Mouse (Mus musculus): ENCODE measurements around the gene Nhej1. TPM values are rescaled to one million over a fixed set of nuclear protein-coding genes. Genes with fewer than 3 reads are reported as not detected.

The Nhej1 gene
- polyA plus RNA-seq, 1 experiment from 2014 or later, result 6.0 TPM

- Histone ChIP-seq H3K9me3 (replicated peaks) (no peaks in the 10 kb centered on the region), H3K36me3 (no peaks in the 10 kb centered on the region), H3K4me1 (0 out of 2 replicates have a peak, but pooled peaks cover under 1% of the 10 kb centered on the region), H3K9ac (replicated peaks) (no peak overlapping the region), H3K27me3 (replicated peaks) (0 out of 2 replicates have a peak, but pooled peaks cover 8% of the 10 kb centered on the region), H3K4me3 (replicated peaks) (no peak overlapping the region), H3K4me2 (no peak overlapping the region), H3K27ac (replicated peaks) (no peak overlapping the region)
- no peak for ATAC-seq (ENCODE audit: low FRiP score)
Measured at GRCm38 (mm10) chr1:75010817-75011216, 114.2 kb downstream of the Nhej1 start.

DNA sequence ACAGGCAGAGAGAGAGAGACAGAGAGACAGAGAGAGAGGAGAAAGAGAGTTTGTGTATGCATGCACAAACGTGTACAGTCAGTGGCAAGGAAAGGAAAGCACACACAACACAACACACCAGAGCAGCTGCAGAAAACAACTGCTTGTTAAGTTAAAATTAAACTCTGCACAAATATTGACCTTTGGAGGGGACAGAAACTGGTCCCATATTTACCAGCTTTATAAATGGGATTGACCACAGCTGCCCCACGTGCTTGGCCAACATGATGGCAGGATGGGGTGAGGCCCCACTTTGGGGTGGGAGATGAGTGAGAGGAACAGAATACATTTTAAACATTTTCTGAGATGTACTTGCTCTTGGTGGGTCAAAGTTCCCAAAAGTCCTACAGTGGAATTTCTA, 114.8 kb downstream of the Nhej1 start:
- 81% methylated on average over 2 of the region's 2 CpGs for WGBS

GRCm38 (mm10) chr1:75006016-75006415, 119.0 kb downstream of the Nhej1 start:
- Histone ChIP-seq H3K4me1 (no peaks in the 10 kb centered on the region), H3K9ac (replicated peaks) (no peak overlapping the region), H3K9me3 (replicated peaks) (no peaks in the 10 kb centered on the region), H3K4me3 (replicated peaks) (no peak overlapping the region), H3K4me2 (no peak overlapping the region), H3K27ac (replicated peaks) (no peak overlapping the region), H3K36me3 (no peaks in the 10 kb centered on the region), H3K27me3 (replicated peaks) (0 out of 2 replicates have a peak, but pooled peaks cover 2% of the 10 kb centered on the region)
- WGBS, result 59% methylated on average over 4 of the region's 4 CpGs
- no peak for ATAC-seq (ENCODE audit: low FRiP score)

More for the DNA sequence above, 114.8 kb downstream of the Nhej1 start:
- Histone ChIP-seq H3K27me3 (replicated peaks) (0 out of 2 replicates have a peak, but pooled peaks cover 4% of the 10 kb centered on the region), H3K9me3 (replicated peaks) (no peaks in the 10 kb centered on the region), H3K27ac (replicated peaks) (no peak overlapping the region), H3K4me2 (no peak overlapping the region), H3K4me1 (no peaks in the 10 kb centered on the region), H3K9ac (replicated peaks) (no peak overlapping the region), H3K36me3 (no peaks in the 10 kb centered on the region), H3K4me3 (replicated peaks) (no peak overlapping the region)
- no peak for ATAC-seq (ENCODE audit: low FRiP score)

GRCm38 (mm10) chr1:75001183-75001582, 123.8 kb downstream of the Nhej1 start:
- H3K4me3 ChIP-seq (replicated peaks), result no peak overlapping the region
- H3K4me1 ChIP-seq, result no peaks in the 10 kb centered on the region
- 0 out of 2 replicates have a peak, but pooled peaks cover 2% of the 10 kb centered on the region for H3K27me3 ChIP-seq (replicated peaks)
- no peaks in the 10 kb centered on the region for H3K36me3 ChIP-seq
- H3K9me3 ChIP-seq (replicated peaks), result no peaks in the 10 kb centered on the region
- no peak overlapping the region for H3K27ac ChIP-seq (replicated peaks)
- H3K4me2 ChIP-seq, result no peak overlapping the region
- no peak overlapping the region for H3K9ac ChIP-seq (replicated peaks)
- no peak for ATAC-seq (ENCODE audit: low FRiP score)
- 59% methylated on average over 6 of the region's 6 CpGs for WGBS

- 0% methylated on average over 1 of the region's 1 CpGs for WGBS
- H3K36me3 ChIP-seq, result no peaks in the 10 kb centered on the region
- no peak for ATAC-seq (ENCODE audit: low FRiP score)
- H3K9me3 ChIP-seq (replicated peaks), result no peaks in the 10 kb centered on the region
- no peak overlapping the region for H3K9ac ChIP-seq (replicated peaks)
- H3K4me2 ChIP-seq, result no peak overlapping the region
- H3K4me1 ChIP-seq, result no peaks in the 10 kb centered on the region
- no peaks in the 10 kb centered on the region for H3K27me3 ChIP-seq (replicated peaks)
- no peak overlapping the region for H3K4me3 ChIP-seq (replicated peaks)
- no peak overlapping the region for H3K27ac ChIP-seq (replicated peaks)
Measured at GRCm38 (mm10) chr1:75000496-75000895, 124.5 kb downstream of the Nhej1 start.

DNA sequence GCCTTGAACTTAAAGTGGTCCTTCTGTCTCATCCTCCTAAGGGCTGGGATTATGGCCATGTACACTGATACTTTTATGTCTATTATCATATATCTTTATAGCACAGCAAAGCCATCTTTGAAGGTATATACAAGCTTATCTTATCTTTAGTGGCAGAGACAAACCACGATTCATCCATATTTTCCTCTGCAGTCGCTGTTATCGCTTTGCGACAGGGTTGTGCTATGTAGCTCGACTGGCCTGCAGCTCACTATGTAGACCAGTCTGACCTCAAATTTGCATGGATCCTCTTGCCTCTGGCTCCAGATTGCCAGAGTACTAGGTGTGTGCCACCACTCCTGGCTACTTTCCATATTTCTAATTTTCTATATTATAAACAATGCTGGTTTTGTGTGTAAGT, 125.8 kb downstream of the Nhej1 start:
- no peak overlapping the region for H3K9ac ChIP-seq (replicated peaks)
- H3K27me3 ChIP-seq (replicated peaks), result no peaks in the 10 kb centered on the region
- H3K4me1 ChIP-seq, result no peaks in the 10 kb centered on the region
- WGBS, result 89% methylated on average over 5 of the region's 5 CpGs
- no peak overlapping the region for H3K4me3 ChIP-seq (replicated peaks)
- no peak for ATAC-seq (ENCODE audit: low FRiP score)
- H3K4me2 ChIP-seq, result no peak overlapping the region
- no peak overlapping the region for H3K27ac ChIP-seq (replicated peaks)
- H3K36me3 ChIP-seq, result no peaks in the 10 kb centered on the region
- no peaks in the 10 kb centered on the region for H3K9me3 ChIP-seq (replicated peaks)

- no peak overlapping the region for H3K9ac ChIP-seq (replicated peaks)
- H3K9me3 ChIP-seq (replicated peaks), result no peaks in the 10 kb centered on the region
- H3K36me3 ChIP-seq, result no peaks in the 10 kb centered on the region
- no peak overlapping the region for H3K4me3 ChIP-seq (replicated peaks)
- WGBS, result 80% methylated on average over 2 of the region's 2 CpGs
- no peaks in the 10 kb centered on the region for H3K27me3 ChIP-seq (replicated peaks)
- no peak overlapping the region for H3K4me2 ChIP-seq
- H3K27ac ChIP-seq (replicated peaks), result no peak overlapping the region
- no peak for ATAC-seq (ENCODE audit: low FRiP score)
- no peaks in the 10 kb centered on the region for H3K4me1 ChIP-seq
Measured at GRCm38 (mm10) chr1:74997231-74997630, 127.8 kb downstream of the Nhej1 start.

DNA sequence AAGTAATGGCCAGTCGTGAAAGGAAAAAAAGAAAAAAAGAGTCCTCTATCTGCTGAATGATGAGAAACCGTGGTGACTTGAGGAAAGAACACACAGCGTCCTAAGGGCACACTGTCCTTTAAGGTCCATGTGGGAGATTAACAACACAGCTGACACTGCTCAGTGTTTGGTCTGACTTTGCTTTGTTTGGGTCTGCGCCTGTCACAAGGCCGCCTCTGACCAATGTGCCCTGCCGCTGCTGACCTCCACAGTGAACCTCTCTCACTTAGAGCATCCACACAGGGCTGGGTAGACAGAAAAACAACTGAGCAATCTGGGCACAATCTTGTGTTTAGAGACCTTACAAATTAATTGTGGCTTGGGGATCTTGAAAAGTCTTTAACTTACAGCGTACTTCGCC, 148.0 kb downstream of the Nhej1 start:
- no peaks in the 10 kb centered on the region for H3K36me3 ChIP-seq

GRCm38 (mm10) chr1:74975936-74976335, 149.1 kb downstream of the Nhej1 start:
- H3K9ac ChIP-seq (replicated peaks), result no peak overlapping the region
- H3K36me3 ChIP-seq, result no peaks in the 10 kb centered on the region
- no peaks in the 10 kb centered on the region for H3K9me3 ChIP-seq (replicated peaks)
- no peak for ATAC-seq (ENCODE audit: low FRiP score)
- H3K27me3 ChIP-seq (replicated peaks), result no peaks in the 10 kb centered on the region
- H3K4me3 ChIP-seq (replicated peaks), result no peak overlapping the region
- H3K4me1 ChIP-seq, result peaks cover 7% of the 10 kb centered on the region
- WGBS, result 84% methylated on average over 1 of the region's 1 CpGs
- no peak overlapping the region for H3K27ac ChIP-seq (replicated peaks)
- H3K4me2 ChIP-seq, result no peak overlapping the region

More for the DNA sequence above, 148.0 kb downstream of the Nhej1 start:
- H3K27ac ChIP-seq (replicated peaks), result no peak overlapping the region
- H3K4me2 ChIP-seq, result no peak overlapping the region
- H3K27me3 ChIP-seq (replicated peaks), result no peaks in the 10 kb centered on the region
- no peak for ATAC-seq (ENCODE audit: low FRiP score)
- H3K9me3 ChIP-seq (replicated peaks), result no peaks in the 10 kb centered on the region
- peaks cover 7% of the 10 kb centered on the region for H3K4me1 ChIP-seq
- no peak overlapping the region for H3K4me3 ChIP-seq (replicated peaks)
- WGBS, result 75% methylated on average over 8 of the region's 8 CpGs
- no peak overlapping the region for H3K9ac ChIP-seq (replicated peaks)

DNA sequence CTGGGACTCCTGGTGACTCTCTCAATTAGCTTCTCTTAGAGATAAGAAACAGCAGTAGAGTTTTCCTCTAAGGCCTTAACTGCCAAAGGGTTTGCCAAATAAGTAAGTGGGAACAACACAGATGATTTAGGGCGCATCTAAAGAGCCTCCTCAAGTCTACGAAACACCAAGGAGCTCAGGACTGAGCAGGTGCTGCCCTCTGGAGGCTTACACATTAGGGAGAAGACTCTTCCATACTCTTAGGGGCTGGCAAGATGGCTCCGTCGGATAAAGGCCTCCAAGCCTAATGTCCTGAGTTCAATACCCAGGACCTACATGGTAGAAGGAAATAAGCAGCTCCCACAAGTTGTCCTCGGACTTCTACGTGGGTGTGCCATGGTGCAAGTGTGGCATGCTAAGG, 151.4 kb downstream of the Nhej1 start:
- peaks cover 4% of the 10 kb centered on the region for H3K4me1 ChIP-seq
- no peak overlapping the region for H3K9ac ChIP-seq (replicated peaks)
- no peaks in the 10 kb centered on the region for H3K36me3 ChIP-seq
- ATAC-seq (ENCODE audit: low FRiP score), result no peak
- no peaks in the 10 kb centered on the region for H3K9me3 ChIP-seq (replicated peaks)
- no peak overlapping the region for H3K4me2 ChIP-seq
- H3K27me3 ChIP-seq (replicated peaks), result no peaks in the 10 kb centered on the region
- H3K4me3 ChIP-seq (replicated peaks), result no peak overlapping the region
- H3K27ac ChIP-seq (replicated peaks), result no peak overlapping the region
- 86% methylated on average over 6 of the region's 6 CpGs for WGBS

DNA sequence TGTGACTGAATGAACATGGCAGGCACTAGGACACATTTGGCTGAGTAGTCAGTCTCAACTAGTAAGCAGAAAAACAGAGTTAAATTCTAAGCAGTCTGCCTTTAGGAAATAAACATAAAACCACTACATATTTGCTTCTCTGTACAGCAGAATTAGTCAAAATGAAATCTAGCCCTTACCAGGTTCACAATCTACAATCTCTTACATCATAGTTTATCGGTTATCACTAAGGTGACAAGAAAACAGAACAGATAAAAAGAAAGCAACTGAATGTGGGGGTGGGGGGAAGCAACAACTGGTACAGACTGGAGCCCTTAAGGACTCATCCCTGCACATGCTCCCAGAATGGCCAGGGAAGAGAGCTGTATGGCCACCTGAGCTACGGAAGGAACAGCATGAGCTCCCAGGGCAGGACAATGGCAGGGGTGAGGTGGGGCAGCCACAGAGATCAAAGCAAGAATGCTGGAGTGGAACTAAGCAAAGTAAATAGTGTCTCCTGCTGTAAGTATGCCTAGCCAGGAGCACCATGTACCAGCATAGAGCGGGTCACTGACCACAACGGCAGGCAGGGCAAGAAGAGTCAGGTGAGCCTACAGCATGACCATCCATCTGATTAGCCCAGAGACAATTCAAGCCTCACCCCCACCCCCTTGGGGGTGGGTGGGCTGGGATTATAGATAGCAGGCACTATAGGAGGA, 153.5 kb downstream of the Nhej1 start:
- 48% methylated on average over 4 of the region's 4 CpGs for WGBS
- H3K36me3 ChIP-seq, result no peaks in the 10 kb centered on the region
- H3K27me3 ChIP-seq (replicated peaks), result no peaks in the 10 kb centered on the region
- no peak for ATAC-seq (ENCODE audit: low FRiP score)
- H3K4me1 ChIP-seq, result no peaks in the 10 kb centered on the region
- H3K9ac ChIP-seq (replicated peaks), result no peak overlapping the region
- no peak overlapping the region for H3K4me2 ChIP-seq
- no peaks in the 10 kb centered on the region for H3K9me3 ChIP-seq (replicated peaks)
- H3K27ac ChIP-seq (replicated peaks), result no peak overlapping the region
- H3K4me3 ChIP-seq (replicated peaks), result no peak overlapping the region

DNA sequence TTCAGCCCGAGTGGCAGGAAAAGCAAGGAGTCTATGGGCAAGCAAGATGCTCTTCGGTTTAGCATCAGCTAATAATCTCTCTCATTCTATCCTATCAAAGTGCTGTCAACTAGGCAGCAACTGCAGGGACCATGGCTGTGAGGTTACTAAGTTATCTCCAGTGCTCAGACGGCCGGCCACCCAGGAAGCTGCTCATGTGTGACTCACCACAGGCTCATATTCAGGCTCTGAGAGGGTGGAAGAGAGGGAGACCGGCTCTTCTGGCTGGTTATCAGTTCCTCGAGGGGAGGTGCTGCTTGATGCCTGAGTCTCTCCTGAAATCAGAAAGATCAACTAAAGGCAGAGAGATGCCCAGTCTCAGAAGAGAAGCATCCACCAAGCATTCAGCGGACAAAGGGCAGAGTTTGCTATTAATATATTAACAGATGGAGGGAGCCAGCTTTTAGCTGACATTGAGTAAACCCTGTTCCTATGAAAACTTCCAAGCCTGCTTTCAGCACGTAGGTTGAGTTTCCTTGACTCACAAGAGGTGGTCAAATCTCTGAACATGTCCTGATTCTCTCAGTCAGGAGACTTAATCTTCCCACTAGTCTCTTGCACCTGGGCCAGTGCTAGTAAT, 156.9 kb downstream of the Nhej1 start:
- Histone ChIP-seq H3K4me1 (peaks cover 7% of the 10 kb centered on the region), H3K4me2 (no peak overlapping the region), H3K27ac (replicated peaks) (no peak overlapping the region), H3K36me3 (no peaks in the 10 kb centered on the region), H3K9ac (replicated peaks) (no peak overlapping the region), H3K9me3 (replicated peaks) (no peaks in the 10 kb centered on the region), H3K4me3 (replicated peaks) (no peak overlapping the region), H3K27me3 (replicated peaks) (no peaks in the 10 kb centered on the region)
- WGBS, result 77% methylated on average over 8 of the region's 8 CpGs
- ATAC-seq (ENCODE audit: low FRiP score), result no peak

Data from neural tube, embryonic 15.5 days (tissue).